Mouse (Mus musculus): Measurements from ENCODE around the gene Unk. TPM values are rescaled to one million over a fixed set of nuclear protein-coding genes. Genes with fewer than 3 reads are reported as not detected.

The Unk gene
- total and polyA plus RNA-seq, 3 experiments: 21.7 to 42.3 TPM; not detected in 1

GRCm38 (mm10) chr11:116062521-116062920 is 32.4 kb downstream of the Unk start (continued):
- TF ChIP-seq BHLHE40 (IDR thresholded peaks at IDR 0.05; ENCODE audit: borderline replicate concordance, low read depth, low read length) (no peak), MAFK (IDR thresholded peaks at IDR 0.05; ENCODE audit: borderline replicate concordance, low read depth, low read length) (no peak), CHD2 (IDR thresholded peaks at IDR 0.05; ENCODE audit: low read length) (no peak)

- TF ChIP-seq TBP (IDR thresholded peaks at IDR 0.05; ENCODE audit: low read depth, low read length) (no peak), ELF1 (IDR thresholded peaks at IDR 0.05; ENCODE audit: low read depth, low read length) (no peak), ZKSCAN1 (IDR thresholded peaks at IDR 0.05; ENCODE audit: low read depth, low read length) (no peak), MYC (IDR thresholded peaks at IDR 0.05; ENCODE audit: low read depth, low read length) (no peak), GATA1 (IDR thresholded peaks at IDR 0.05; ENCODE audit: low read depth, low read length) (no peak), CHD2 (IDR thresholded peaks at IDR 0.05; ENCODE audit: low read length) (no peak), MYB (IDR thresholded peaks at IDR 0.05; ENCODE audit: low read depth, low read length) (no peak)
- Histone ChIP-seq H3K27ac (ENCODE audit: control insufficient read depth, low read depth, low read length) (no peak overlapping the region), H3K79me2 (ENCODE audit: control insufficient read depth, insufficient read depth, low read length, poor library complexity) (no peaks in the 10 kb centered on the region), H3K4me3 (ENCODE audit: control insufficient read depth in 1 of 2, insufficient read depth in 1 of 2, low read depth in 2 of 2, low read length in 2 of 2) (no peak overlapping the region), H3K27me3 (ENCODE audit: control insufficient read depth in 1 of 2, insufficient read depth in 2 of 2, low read length in 2 of 2) (no peaks in the 10 kb centered on the region), H3K9me3 (replicated peaks; ENCODE audit: insufficient read depth, low read length) (no peaks in the 10 kb centered on the region), H3K4me1 (ENCODE audit: control insufficient read depth in 1 of 2, insufficient read depth in 2 of 2, low read length in 2 of 2) (peaks cover under 1% of the 10 kb centered on the region in 2 experiments; a peak in 2 of 4 replicates), H3K36me3 (ENCODE audit: control insufficient read depth in 1 of 2, insufficient read depth in 2 of 2, low read length in 2 of 2) (peaks cover under 1 to 5% of the 10 kb centered on the region in 2 experiments; a peak in 3 of 4 replicates), H3K9ac (ENCODE audit: control insufficient read depth, low read depth, low read length, poor library complexity, severe bottlenecking) (no peak overlapping the region)
- DNase-seq (ENCODE audit: low read depth, low spot score): no peak
Measured at GRCm38 (mm10) chr11:116063562-116063961, 33.4 kb downstream of the Unk start.

GRCm38 (mm10) chr11:116064187-116064867 is 34.2 kb downstream of the Unk start:
- Histone ChIP-seq H3K27me3 (ENCODE audit: control insufficient read depth in 1 of 2, insufficient read depth in 2 of 2, low read length in 2 of 2) (no peaks in the 10 kb centered on the region), H3K9me3 (replicated peaks; ENCODE audit: insufficient read depth, low read length) (no peaks in the 10 kb centered on the region), H3K36me3 (ENCODE audit: control insufficient read depth in 1 of 2, insufficient read depth in 2 of 2, low read length in 2 of 2) (peaks cover 0 to 5% of the 10 kb centered on the region in 2 experiments; a peak in 2 of 4 replicates), H3K27ac (ENCODE audit: control insufficient read depth, low read depth, low read length) (no peak overlapping the region), H3K9ac (ENCODE audit: control insufficient read depth, low read depth, low read length, poor library complexity, severe bottlenecking) (no peak overlapping the region), H3K4me3 (ENCODE audit: control insufficient read depth in 1 of 2, insufficient read depth in 1 of 2, low read depth in 2 of 2, low read length in 2 of 2) (no peak overlapping the region), H3K79me2 (ENCODE audit: control insufficient read depth, insufficient read depth, low read length, poor library complexity) (no peaks in the 10 kb centered on the region), H3K4me1 (ENCODE audit: control insufficient read depth in 1 of 2, insufficient read depth in 2 of 2, low read length in 2 of 2) (no peaks in the 10 kb centered on the region)
- no peak for TF ChIP-seq MXI1 (IDR thresholded peaks at IDR 0.05; ENCODE audit: low read depth, low read length)
- TF ChIP-seq POLR2AphosphoS2 (IDR thresholded peaks at IDR 0.05; ENCODE audit: low read length): no peak
- no peak for TF ChIP-seq E2F4 (IDR thresholded peaks at IDR 0.05; ENCODE audit: borderline replicate concordance, low read depth, low read length)
- TF ChIP-seq SMC3 (IDR thresholded peaks at IDR 0.05; ENCODE audit: low read depth, low read length): no peak
- TF ChIP-seq USF2 (IDR thresholded peaks at IDR 0.05; ENCODE audit: borderline replicate concordance in 1 of 2, insufficient read depth in 1 of 2, low read depth in 1 of 2, low read length in 2 of 2): no peak
- no peak for TF ChIP-seq ZC3H11A (IDR thresholded peaks at IDR 0.05; ENCODE audit: low read depth, low read length)
- TF ChIP-seq UBTF (IDR thresholded peaks at IDR 0.05; ENCODE audit: borderline replicate concordance, insufficient read depth, low read depth, low read length): no peak
- TF ChIP-seq CHD1 (IDR thresholded peaks at IDR 0.05; ENCODE audit: low read depth, low read length): no peak
- no peak for TF ChIP-seq MEF2A (IDR thresholded peaks at IDR 0.05; ENCODE audit: extremely low read depth, insufficient replicate concordance, low read depth, low read length, poor library complexity, severe bottlenecking)
- TF ChIP-seq GABPA (IDR thresholded peaks at IDR 0.05; ENCODE audit: low read depth, low read length): no peak
- TF ChIP-seq POLR2A (IDR thresholded peaks at IDR 0.05; ENCODE audit: control insufficient read depth in 1 of 2, insufficient read depth in 1 of 2, low read depth in 1 of 2, low read length in 2 of 2, poor library complexity in 1 of 2): no peak; a peak in 1 of 4 replicates
- TF ChIP-seq JUND (IDR thresholded peaks at IDR 0.05; ENCODE audit: low read depth, low read length): no peak
- TF ChIP-seq HCFC1 (IDR thresholded peaks at IDR 0.05; ENCODE audit: low read depth, low read length): no peak
- no peak for DNase-seq (ENCODE audit: low read depth, low spot score)

Data from MEL (cell line).